Mouse (Mus musculus) embryonic fibroblast, embryonic 13.5 days (primary cell): ENCODE results near the gene Kat8. TPM values are rescaled to one million over a fixed set of nuclear protein-coding genes. Genes with fewer than 3 reads are reported as not detected.

Source experiments
- H3K27ac ChIP-seq: 2 replicates; pipeline ENCODE4 v1.5.1; 2012; ENCODE audit warnings: low read length, control low read depth, inconsistent platforms; ENCODE audit not compliant: insufficient read depth
- H3K4me1 ChIP-seq: 2 replicates; pipeline ENCODE4 v1.6.1; 2011; ENCODE audit warnings: low read length; ENCODE audit not compliant: control insufficient read depth, insufficient read depth
- H3K4me3 ChIP-seq: 2 replicates; pipeline ENCODE4 v1.5.1; 2011; ENCODE audit warnings: mild to moderate bottlenecking, control low read depth, low read length; ENCODE audit not compliant: insufficient read depth
- CTCF ChIP-seq: IDR thresholded peaks from 2 replicates; pipeline ENCODE4 v1.5.1; 2011; ENCODE audit warnings: mild to moderate bottlenecking, control low read depth, low read length, moderate library complexity, borderline replicate concordance; ENCODE audit not compliant: insufficient read depth
- POLR2A ChIP-seq: IDR thresholded peaks from 2 replicates; pipeline ENCODE4 v1.6.1; 2011; ENCODE audit warnings: low read depth, mild to moderate bottlenecking, control low read depth, low read length, moderate library complexity
- polyA plus RNA-seq: library from polyadenylated mRNA; stranded (reverse); fragments of >200 nt; gene quantifications from 2 replicates; pipeline ENCODE4 v1.2.4, GENCODE M21; 2011; ENCODE audit warnings: low read depth; ENCODE audit not compliant: missing spikeins, insufficient read length

Kat8 gene
- polyA plus RNA-seq, 1 experiment, result 24.5 TPM

DNA sequence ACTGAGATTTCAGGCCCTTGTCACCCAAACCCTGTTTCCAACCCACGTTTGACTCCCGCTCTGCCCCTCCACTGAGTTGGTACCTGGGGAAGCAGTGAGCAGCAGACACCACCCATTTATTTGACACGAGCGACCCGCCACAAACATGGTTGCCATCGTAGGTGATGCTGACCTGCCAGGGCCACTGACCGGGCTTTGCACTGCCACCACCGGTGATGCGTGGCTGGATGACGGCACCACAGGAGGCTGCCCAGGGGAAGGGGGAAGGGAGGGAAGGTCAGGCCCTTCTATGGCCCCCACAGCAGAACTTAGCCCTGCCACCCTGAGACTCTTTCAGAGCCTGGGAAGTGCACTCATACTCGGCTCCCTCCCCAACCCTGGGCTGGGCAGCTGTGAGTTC is 15.4 kb downstream of the Kat8 start:
- no peak overlapping the region for H3K4me3 ChIP-seq
- H3K27ac ChIP-seq, result no peak overlapping the region
- TF ChIP-seq POLR2A (no peak), CTCF (no peak)
- H3K4me1 ChIP-seq, result peaks cover 12% of the 10 kb centered on the region

- Histone ChIP-seq H3K4me3 (no peak overlapping the region), H3K4me1 (peaks cover 15% of the 10 kb centered on the region), H3K27ac (no peak overlapping the region)
- TF ChIP-seq CTCF (no peak), POLR2A (no peak)
These were observed 16.3 kb downstream of the Kat8 start for GRCm38 (mm10) chr7:127928596-127928995.

DNA sequence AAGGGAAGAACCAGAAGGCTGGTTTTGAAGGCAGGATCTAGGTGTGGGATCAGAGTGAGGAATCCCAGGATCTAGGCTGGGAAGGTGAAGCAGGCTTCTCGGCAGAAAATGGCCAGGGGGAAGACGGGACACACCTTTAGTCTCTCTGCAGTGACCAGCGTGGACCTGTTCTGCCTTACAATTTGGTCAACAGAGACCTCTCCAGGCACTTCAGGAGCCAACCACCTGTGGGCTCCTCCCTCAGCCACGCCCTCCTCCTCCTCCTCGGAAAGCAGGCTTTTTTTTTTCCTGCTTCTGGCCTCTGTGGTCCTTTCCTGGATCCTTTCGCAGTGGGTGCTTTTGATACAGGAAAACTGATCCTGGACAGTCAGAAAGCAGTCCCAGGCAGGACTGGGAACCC is 17.6 kb downstream of the Kat8 start, which contains the start of gene Prss8:
Gene Prss8, minus strand, starts transcription at position 182 of the 400 bp plus-strand sequence.
- H3K4me3 ChIP-seq, result no peak within 1 kb of the TSS
- peaks cover 15% of the 10 kb centered on the region for H3K4me1 ChIP-seq
- TF ChIP-seq POLR2A (no peak), CTCF (no peak)
- H3K27ac ChIP-seq, result no peak within 1 kb of the TSS

DNA sequence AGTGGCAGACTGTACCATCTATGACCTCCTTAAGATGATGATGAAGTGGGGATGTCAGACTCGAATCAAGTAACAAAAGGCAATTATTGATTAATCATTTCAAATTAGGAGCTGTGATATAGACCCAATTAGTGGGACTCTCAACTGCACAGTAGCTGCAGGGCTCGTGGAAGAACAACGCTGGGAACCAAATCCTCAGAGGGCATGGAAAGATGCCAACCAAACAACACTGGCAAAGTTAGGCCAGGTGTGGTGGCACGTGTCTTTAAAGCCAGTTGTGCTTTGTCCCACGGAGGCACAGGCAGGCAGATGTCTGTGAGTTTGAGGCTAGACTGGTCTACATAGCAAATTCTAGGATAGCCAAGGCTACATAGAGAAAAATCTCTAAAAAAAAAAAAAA is 18.3 kb downstream of the Kat8 start:
- TF ChIP-seq CTCF (no peak), POLR2A (no peak)
- H3K27ac ChIP-seq, result no peak overlapping the region
- H3K4me3 ChIP-seq, result no peak overlapping the region
- H3K4me1 ChIP-seq, result peaks cover 15% of the 10 kb centered on the region

DNA sequence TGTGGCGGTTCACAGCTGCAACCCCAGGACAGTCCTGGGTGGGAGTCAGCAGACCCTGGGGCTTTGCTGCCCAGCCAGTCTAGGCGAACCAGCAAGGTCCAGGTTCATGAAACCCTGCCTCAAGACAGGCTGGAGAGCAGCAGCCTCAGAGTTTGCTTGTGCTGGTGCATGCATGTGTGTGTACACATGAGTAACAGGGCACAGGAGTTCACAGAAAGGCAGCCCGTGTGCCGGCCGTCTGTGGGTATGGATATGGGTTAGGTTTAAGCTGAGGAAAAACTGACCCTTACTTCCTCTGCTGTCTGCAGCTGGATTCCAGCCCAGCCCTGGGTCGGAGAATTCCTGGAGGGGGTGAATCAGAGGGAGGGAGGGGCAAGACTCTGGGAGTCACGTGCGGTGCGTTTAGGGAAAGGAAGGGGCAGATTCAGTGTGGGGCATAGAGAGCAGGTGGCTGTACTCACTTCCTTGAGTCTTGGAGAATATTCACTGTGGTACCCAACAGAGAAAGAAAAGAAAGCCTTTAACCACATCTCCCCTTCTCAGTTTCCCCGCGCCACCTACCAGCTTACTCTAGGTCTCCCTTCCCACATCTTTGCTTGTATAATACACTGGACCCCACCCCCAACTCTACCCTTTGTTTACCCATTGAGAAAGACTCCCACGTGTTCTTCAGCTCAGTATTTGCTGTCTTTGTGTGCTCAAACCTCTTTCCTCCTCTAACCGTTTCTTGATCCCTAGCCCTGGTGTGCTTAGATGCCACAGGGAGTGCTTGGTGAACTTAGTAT is 19.2 kb downstream of the Kat8 start:
- Histone ChIP-seq H3K4me1 (peaks cover 15% of the 10 kb centered on the region), H3K4me3 (no peak overlapping the region), H3K27ac (peak overlapping the region; percentile 77)
- TF ChIP-seq CTCF (no peak), POLR2A (no peak)

GRCm38 (mm10) chr7:127932273-127933031 is 20.1 kb downstream of the Kat8 start:
- H3K4me3 ChIP-seq, result no peak overlapping the region
- peaks cover 15% of the 10 kb centered on the region for H3K4me1 ChIP-seq
- no peak for TF ChIP-seq CTCF
- no peak for TF ChIP-seq POLR2A
- H3K27ac ChIP-seq, result peak overlapping the region; percentile 77

DNA sequence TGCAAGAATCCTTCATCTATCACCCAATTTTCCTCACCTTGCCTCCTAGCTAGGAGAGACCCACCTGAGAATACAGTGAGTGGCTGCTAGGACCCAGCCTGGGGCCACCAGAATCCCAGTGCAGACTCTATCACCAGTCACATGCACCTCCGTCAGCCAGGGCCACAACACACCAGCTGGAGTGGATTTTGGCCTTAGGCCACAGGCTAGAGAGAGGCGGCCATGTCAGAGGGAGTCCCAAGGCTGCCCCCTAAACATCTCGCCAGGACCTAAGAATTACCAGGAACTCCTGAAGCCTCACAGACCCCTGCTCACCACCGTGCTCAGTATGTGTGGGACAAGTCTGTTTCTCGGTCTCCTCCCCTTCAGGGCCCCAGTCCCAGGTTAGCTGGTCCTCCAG is 21.8 kb downstream of the Kat8 start:
- Histone ChIP-seq H3K4me1 (peaks cover 15% of the 10 kb centered on the region), H3K4me3 (no peak overlapping the region), H3K27ac (no peak overlapping the region)
- TF ChIP-seq POLR2A (no peak), CTCF (no peak)

GRCm38 (mm10) chr7:127935028-127935722 is 22.9 kb downstream of the Kat8 start:
- TF ChIP-seq POLR2A (peak; percentile 76), CTCF (peak; percentile 67)
- peaks cover 15% of the 10 kb centered on the region for H3K4me1 ChIP-seq
- H3K4me3 ChIP-seq, result peak overlapping the region; percentile 51
- peak overlapping the region; percentile 36 for H3K27ac ChIP-seq

DNA sequence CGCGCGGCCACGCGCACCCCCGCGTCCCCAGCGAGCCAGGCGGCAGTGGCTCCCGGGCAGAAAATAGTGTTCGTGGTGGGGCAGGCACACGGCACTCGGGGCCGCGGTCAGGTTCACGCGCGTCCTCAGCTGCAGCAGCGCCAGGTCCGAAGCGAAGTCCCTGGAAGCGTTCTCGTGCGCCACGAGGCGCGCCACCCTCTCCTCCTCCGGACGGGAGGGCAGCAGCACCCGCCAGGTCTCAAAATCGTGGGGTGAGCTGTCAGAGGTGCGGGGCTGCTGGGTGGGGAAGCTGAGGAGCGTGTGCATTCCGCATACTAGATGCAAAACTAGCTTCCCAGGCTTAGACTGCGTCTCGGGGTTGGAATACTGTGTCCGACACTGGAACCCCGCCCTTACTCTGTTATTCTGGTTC is 23.4 kb downstream of the Kat8 start:
- H3K4me3 ChIP-seq, result peak overlapping the region; percentile 51
- no peak for TF ChIP-seq CTCF
- TF ChIP-seq POLR2A, result no peak
- no peak overlapping the region for H3K27ac ChIP-seq

More for the DNA sequence above, 23.4 kb downstream of the Kat8 start:
- peaks cover 15% of the 10 kb centered on the region for H3K4me1 ChIP-seq
